Mouse (Mus musculus) forebrain, embryonic 10.5 days (tissue): ENCODE data around the gene Plvap. TPM values are rescaled to one million over a fixed set of nuclear protein-coding genes. Genes with fewer than 3 reads are reported as not detected.
"Not testable (repeated sequence)": the region's sequence is repeated elsewhere in the genome, so short reads cannot be mapped to it uniquely, and the experiment has no call there.

Experiments
- DNase-seq: peaks from one replicate; pipeline ENCODE4 v3.0.0-alpha.2; 2017; ENCODE audit warnings: low spot score; ENCODE audit errors: extremely low spot score
- H3K27ac ChIP-seq: fragments of 300-500 bp; sonication (generic); 2 replicates; pipeline ENCODE4 v1.5.1; 2016; ENCODE audit warnings: mild to moderate bottlenecking
- H3K27me3 ChIP-seq: fragments of 300-500 bp; sonication (generic); 2 replicates; pipeline ENCODE4 v1.6.1; 2016; ENCODE audit warnings: mild to moderate bottlenecking; ENCODE audit not compliant: poor library complexity, severe bottlenecking
- H3K36me3 ChIP-seq: fragments of 300-500 bp; sonication (generic); replicated peaks from 2 replicates; pipeline ENCODE4 v1.6.1; 2016; ENCODE audit warnings: mild to moderate bottlenecking, moderate library complexity
- H3K4me1 ChIP-seq: fragments of 300-500 bp; sonication (generic); 2 replicates; pipeline ENCODE4 v1.6.1; 2016
- H3K4me3 ChIP-seq: fragments of 300-500 bp; sonication (generic); 2 replicates; pipeline ENCODE4 v1.5.1; 2016; ENCODE audit warnings: mild to moderate bottlenecking, moderate library complexity
- H3K9me3 ChIP-seq: fragments of 300-500 bp; sonication (generic); 2 replicates; pipeline ENCODE4 v1.6.1; 2016; ENCODE audit warnings: mild to moderate bottlenecking, moderate library complexity
- WGBS: fragments of 180-500 bp; shearing (Covaris S2); methylation state at CpG from one replicate; pipeline ENCODE4 v1.1.7; 2016; 5-methylcytosine and 5-hydroxymethylcytosine counted together
- polyA plus RNA-seq: library from polyadenylated mRNA; unstranded; fragments of >200 nt; fragmentation: Nextera tagmentation; extraction: Ambion mirVana; gene quantifications from 2 replicates; pipeline ENCODE4 v1.2.1, GENCODE M21; 2016

Plvap gene
- polyA plus RNA-seq, 1 experiment from 2014 or later: 43.3 TPM

DNA sequence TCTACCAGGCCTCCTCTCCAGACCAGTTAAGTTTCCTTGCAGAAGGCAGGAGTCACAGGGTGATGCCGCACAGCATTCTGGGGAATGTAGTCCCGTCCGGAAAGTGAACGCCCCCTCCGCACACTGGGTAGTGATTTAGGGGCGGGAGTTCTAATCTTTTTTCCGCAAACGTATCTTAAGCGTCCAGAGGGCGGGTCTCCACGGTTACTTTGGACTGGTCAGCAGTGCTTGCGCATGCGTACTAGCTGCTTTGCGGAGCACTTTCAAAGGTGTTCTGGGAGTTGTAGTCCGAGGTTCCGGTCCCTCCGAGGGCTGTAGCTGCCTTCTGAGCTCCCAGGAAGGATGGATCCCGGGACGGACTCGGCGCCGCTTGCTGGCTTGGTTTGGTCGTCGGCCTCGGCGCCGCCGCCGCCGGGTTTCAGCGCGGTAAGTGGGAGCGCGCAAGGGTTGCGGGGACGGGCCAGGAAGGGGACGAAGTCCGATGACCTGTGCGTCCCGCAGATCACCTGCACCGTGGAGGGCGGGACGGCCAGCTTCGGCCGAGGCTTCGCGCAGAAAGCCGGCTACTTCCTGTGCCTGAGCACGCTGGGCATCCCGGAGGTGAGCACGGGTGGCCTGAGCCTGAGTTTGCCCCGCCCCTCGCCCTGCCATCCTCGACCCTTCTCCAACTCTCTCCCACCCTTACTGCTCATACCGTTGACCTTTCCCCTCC, 31.2 kb upstream of the Plvap start, which contains the start of gene Mvb12a:
Gene Mvb12a, plus strand, starts transcription at position 291 of the 712 bp plus-strand sequence.
- peak; percentile 96 for DNase-seq
- under 1% methylated on average over 55 of the region's 55 CpGs for WGBS
- Histone ChIP-seq H3K4me1 (peaks cover 15% of the 10 kb centered on the region), H3K4me3 (peak within 1 kb of the TSS; percentile 87), H3K36me3 (peaks cover 27% of the 10 kb centered on the region), H3K9me3 (no peaks in the 10 kb centered on the region), H3K27me3 (peaks cover 9% of the 10 kb centered on the region), H3K27ac (peak within 1 kb of the TSS; percentile 86)

DNA sequence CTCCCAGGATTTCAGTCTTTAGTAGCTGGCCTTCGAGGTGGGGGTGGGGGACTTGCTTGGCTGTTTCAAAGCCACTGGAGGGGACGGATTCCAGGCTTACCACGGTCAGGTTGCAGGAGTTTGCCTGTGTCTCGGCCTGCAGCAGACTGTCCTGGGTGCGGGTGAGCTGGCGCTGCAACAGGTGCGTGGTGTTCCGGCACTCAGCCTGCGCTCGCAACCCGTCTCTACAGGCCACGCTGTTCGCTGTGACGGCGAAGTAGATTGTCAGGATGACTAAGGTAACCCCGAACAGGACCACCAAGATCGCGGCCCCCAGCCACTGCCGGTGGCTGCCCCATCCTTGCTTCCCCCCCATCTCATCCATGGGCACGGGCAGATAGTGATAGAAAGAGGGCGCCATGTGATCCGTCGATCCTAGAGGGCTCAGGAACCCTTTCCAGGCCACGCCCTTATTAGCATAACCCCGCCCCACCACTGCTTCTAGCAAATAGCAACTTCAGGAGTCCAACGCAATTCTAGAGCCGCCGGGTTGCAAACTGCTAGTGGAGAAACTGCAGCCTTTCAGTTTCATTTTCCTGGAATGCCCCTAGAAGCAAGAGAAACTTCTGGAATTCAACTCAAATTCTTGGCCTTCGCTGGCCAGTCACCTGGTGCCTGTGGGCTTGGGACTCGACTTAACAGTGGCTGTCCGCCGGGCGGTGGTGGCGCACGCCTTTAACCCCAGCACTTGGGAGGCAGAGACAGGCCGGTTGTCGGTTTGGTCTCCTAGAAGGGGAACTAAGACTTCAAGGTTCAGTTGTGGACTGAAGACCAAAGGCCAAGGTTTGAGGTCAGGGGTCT, 25.7 kb upstream of the Plvap start, which contains the start of gene Bst2:
Gene Bst2, minus strand, starts transcription at position 429 of the 840 bp plus-strand sequence.
- DNase-seq: peak; percentile 76
- WGBS: 3% methylated on average over 37 of the region's 37 CpGs
- Histone ChIP-seq H3K4me1 (peaks cover 16% of the 10 kb centered on the region), H3K4me3 (peak within 1 kb of the TSS; percentile 54), H3K27me3 (peaks cover 43% of the 10 kb centered on the region), H3K9me3 (no peaks in the 10 kb centered on the region), H3K36me3 (no peaks in the 10 kb centered on the region), H3K27ac (peak within 1 kb of the TSS; percentile 66; the same call in 1 of the 2 replicates)

DNA sequence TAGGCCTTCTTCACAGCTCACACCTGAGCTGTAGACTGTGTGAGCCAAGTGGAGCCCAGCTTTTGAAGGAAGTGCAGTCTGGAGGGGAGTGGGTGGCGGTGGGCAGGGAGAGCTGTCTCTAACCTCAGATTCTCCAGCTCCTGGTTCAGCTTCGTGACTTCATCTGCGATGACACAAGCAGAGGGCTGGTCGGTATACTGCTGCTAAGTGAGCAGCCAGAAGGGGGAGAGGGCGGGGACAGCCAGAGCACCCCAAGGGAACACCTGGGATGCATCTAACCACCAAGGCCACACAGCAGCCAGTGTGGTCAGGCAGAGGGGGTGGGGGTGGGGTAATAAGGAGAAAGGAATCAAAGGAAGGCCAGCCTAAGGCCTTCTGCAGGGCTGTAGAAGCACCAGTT, 24.1 kb upstream of the Plvap start:
- no peaks in the 10 kb centered on the region for H3K9me3 ChIP-seq
- H3K4me3 ChIP-seq: no peak overlapping the region
- no peaks in the 10 kb centered on the region for H3K36me3 ChIP-seq
- H3K4me1 ChIP-seq: peaks cover 16% of the 10 kb centered on the region
- 66% methylated on average over 5 of the region's 5 CpGs for WGBS
- no peak for DNase-seq
- peaks cover 43% of the 10 kb centered on the region for H3K27me3 ChIP-seq
- no peak overlapping the region for H3K27ac ChIP-seq

DNA sequence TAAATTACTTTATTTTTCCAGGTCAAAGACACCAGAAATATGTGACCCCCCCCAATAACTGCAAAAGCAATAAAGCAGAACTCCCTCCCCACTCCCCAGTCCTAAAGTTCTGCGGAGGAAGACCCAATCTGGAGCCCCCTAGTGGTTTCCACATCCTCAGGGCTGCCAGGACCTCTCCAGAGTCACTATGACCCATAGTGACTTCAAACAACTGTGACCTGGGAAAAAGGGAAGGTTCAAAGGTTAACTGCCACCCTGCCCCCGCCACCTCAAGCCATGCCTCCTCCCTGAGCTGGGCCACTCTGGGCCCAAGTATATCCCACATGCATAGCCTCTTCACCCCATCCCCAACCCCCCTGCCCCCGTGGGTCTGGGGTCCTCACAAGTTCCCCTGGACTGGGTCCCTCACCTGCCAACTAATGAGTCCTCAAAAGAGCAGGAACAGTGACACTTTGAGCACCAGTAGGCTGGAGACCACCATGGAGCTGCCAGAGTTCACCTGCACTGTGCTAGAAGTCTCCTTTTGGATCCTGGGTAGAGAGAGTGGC, 22.8 kb upstream of the Plvap start:
- Histone ChIP-seq H3K27ac (no peak overlapping the region), H3K36me3 (no peaks in the 10 kb centered on the region), H3K9me3 (no peaks in the 10 kb centered on the region), H3K4me1 (peaks cover 16% of the 10 kb centered on the region), H3K4me3 (no peak overlapping the region), H3K27me3 (peaks cover 43% of the 10 kb centered on the region)
- WGBS: 36% methylated on average over 3 of the region's 3 CpGs
- DNase-seq: no peak

DNA sequence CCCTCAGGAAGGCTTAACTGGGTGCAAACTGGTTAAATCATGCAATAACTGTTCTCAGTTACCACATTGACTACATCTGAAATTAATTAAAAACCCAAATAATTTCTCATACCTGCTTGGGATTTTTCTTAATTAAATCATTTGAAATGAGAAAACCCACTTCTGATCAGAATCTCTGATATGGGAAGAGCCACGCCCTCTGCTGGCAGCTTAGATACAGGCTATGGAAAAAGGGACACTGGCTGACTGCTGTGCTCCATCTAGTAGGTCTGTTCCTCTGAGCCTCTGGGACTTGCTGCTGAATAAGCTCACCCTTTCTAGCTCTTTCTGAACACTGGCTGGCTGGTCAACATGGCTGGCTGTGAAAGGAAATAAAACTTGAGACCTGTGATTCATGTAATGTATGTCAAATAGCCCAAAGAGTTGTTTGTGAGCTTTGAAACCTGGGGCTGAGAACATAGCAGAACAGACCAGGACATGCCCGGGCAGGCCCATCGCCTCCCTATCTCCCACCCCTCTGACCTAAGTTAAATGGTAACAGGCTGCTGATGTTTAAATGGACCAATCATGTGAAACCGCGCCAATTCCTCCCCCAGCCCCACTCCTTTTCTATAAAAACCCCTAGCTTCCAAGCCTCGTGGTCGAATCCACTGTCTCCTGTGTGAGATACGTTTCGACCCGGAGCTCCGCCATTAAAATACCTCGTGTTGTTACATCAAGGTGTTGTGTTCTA, 19.3 kb upstream of the Plvap start:
- not testable (repeated sequence) for H3K9me3 ChIP-seq, H3K36me3 ChIP-seq, H3K27ac ChIP-seq, H3K4me3 ChIP-seq, DNase-seq
- 79% methylated on average over 8 of the region's 12 CpGs for WGBS
- Histone ChIP-seq H3K27me3 (peaks cover 44% of the 10 kb centered on the region), H3K4me1 (peaks cover 21% of the 10 kb centered on the region)

DNA sequence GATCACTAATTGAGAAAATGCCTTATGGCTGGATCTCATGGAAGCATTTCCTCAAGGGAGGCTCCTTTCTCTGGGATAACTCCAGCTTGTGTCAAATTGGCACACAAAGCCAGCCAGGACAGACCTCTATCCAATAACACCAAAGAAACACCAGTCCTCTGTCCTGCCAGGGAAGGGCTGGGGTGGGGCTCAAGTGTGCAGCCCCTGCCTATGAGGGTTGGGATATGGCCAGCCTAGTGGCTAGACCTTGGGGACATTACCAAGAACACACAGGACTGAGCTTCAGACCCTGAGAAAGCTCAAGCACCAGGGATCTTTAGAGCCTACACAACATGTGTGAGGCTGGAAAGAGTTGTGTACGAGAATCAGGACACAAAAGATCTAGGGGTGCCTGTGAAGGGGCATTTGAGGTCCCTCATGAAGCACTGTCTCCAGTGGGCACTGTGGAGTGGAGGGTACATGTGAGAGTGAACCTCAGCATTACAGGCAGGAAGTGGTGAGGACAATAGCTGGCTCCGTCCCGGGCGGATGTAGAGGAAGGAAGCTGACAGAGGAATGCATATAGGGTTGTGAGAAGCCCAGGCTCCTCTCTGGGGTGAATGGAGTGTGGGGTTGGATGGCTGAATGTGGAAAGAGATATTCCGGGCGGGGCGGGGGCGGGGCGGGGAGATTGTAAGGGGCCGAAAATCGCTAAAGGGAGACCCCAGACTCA, 17.0 kb upstream of the Plvap start:
- Histone ChIP-seq H3K36me3 (no peaks in the 10 kb centered on the region), H3K9me3 (no peaks in the 10 kb centered on the region), H3K4me1 (peaks cover 28% of the 10 kb centered on the region), H3K27ac (peak overlapping the region; percentile 70; the same call in 1 of the 2 replicates), H3K4me3 (no peak overlapping the region), H3K27me3 (peaks cover 52% of the 10 kb centered on the region)
- 85% methylated on average over 11 of the region's 11 CpGs for WGBS
- no peak for DNase-seq

DNA sequence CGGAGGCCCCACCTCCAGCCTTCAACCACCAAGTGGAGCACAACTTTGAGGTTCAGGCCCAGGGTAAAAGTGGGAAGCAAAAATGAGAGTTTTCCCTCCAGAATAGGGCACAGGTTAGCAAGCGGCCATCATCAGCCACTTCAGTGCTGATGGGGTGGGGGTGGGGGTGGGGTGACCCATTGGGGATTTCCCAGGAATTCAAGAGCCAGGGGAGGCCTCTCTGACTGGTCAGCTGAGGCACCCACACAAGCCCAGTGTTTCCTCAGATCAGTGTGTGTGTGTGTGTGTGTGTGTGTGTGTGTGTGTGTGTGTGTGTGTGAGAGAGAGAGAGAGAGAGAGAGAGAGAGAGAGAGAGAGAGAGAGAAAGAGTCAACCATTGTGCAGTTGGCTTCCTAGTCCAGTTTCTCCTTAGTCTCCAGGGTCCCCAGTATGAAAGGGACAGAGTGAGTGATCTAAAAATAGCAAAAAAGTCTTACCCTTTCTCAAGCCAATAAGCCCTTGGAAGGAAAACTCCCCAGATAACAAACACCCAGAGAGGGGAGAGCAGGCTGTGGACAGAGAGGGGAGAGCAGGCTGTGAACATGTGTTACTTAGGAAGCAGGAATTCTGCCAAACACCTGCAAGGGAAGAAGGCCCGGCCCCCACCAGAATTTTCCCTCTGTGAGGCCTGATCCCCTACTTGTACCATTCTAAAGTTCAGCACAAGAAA, 15.8 kb upstream of the Plvap start:
- H3K27ac ChIP-seq: peak overlapping the region; percentile 58; the same call in 1 of the 2 replicates
- H3K27me3 ChIP-seq: peaks cover 64% of the 10 kb centered on the region
- H3K9me3 ChIP-seq: no peaks in the 10 kb centered on the region
- H3K4me3 ChIP-seq: no peak overlapping the region
- no peaks in the 10 kb centered on the region for H3K36me3 ChIP-seq
- no peak for DNase-seq
- H3K4me1 ChIP-seq: peaks cover 28% of the 10 kb centered on the region
- 46% methylated on average over 3 of the region's 3 CpGs for WGBS

DNA sequence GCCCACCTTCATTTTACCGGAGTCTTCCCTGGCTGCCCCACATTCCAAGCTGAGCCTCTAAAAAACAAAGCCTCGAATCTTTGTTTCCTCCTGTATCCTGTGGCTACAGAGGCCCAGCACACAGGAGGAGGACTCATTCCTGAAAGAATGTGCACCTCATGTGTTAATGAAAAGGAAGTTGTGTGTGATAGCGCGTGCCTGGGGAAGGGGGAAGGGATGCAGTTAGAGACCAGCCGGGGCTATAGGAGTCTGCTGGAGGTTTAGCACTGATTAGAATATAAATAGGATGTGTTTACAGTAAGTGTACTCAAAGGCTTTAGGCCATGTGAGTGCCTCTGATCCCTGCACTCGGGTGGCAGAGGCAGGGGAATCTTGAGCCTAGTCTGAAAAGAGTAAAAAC, 14.7 kb upstream of the Plvap start:
- no peak for DNase-seq
- 7% methylated on average over 6 of the region's 6 CpGs for WGBS
- H3K27me3 ChIP-seq: peaks cover 67% of the 10 kb centered on the region

DNA sequence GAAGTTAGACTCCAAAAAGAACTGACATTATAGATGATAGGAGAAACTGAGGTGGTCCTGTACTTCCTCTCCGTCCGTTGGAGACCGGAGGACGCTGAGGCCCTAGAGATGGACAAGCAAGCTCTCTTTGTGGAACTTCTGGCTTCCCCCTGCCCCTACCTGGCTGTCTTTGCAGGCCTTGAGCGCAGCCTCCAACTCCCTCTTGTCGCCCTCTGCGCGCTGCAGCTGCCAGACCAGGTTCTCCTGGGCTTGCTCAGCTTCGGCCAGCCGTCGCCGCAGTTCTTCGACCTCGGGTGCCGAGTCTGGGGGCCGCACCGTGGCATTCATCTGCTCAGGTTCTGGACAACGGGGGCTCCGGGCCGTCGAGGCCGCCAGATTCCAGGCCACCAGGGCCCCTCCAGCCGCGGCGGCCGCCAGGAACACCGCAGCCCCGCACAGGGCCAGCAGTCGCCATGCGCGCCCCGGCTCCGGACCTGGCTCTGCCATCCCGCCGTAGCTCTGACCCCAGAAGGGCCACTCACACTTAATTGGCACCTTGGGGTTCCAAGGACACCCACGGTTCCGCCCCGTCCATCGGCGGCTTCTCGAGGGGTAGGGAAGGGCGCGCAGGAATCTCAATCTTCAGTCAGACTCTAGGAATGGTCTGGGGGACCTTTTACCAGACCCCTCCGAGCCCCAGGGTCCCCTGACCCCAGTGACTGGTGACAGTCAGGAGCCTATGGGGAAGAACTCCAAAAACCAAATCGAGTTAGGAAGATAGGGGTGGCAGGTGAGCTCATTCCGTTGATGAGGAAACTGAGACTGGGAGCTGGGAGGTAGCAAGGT, 13.9 kb upstream of the Plvap start, which contains the start of gene Ccdc194:
Gene Ccdc194, minus strand, starts transcription at position 486 of the 825 bp plus-strand sequence.
- Histone ChIP-seq H3K4me1 (peaks cover 38% of the 10 kb centered on the region), H3K9me3 (no peaks in the 10 kb centered on the region), H3K27ac (peak within 1 kb of the TSS; percentile 58), H3K36me3 (no peaks in the 10 kb centered on the region), H3K4me3 (peak within 1 kb of the TSS; percentile 36), H3K27me3 (peaks cover 67% of the 10 kb centered on the region)
- no peak for DNase-seq
- WGBS: 6% methylated on average over 46 of the region's 46 CpGs

More for the DNA sequence above, 14.7 kb upstream of the Plvap start:
- peaks cover 35% of the 10 kb centered on the region for H3K4me1 ChIP-seq
- no peaks in the 10 kb centered on the region for H3K36me3 ChIP-seq
- H3K4me3 ChIP-seq: peak overlapping the region; percentile 18; the same call in 1 of the 2 replicates
- peak overlapping the region; percentile 58; the same call in 1 of the 2 replicates for H3K27ac ChIP-seq
- no peaks in the 10 kb centered on the region for H3K9me3 ChIP-seq

DNA sequence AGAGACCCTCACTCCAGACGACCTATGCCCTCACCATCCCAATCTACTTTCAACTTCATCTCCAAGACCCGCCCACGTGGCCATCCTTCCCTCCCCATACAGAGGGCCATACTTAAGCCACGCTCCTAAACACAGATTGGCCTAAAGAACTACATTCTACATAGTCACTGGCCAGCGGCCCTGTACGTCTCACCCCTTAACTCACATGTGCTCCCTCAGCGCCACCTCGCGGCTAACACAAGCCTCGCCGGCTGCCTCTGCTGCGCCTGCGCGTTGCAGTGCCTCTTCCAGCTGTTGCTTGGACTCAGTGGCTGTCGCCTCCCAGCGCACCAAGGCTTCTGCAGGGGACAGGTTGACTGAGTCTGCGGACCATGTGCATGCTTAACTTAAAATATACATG, 10.1 kb upstream of the Plvap start:
- H3K4me3 ChIP-seq: peak overlapping the region; percentile 20
- peaks cover 45% of the 10 kb centered on the region for H3K27me3 ChIP-seq
- 8% methylated on average over 17 of the region's 17 CpGs for WGBS

More for the DNA sequence above, 10.1 kb upstream of the Plvap start:
- no peaks in the 10 kb centered on the region for H3K9me3 ChIP-seq
- H3K36me3 ChIP-seq: no peaks in the 10 kb centered on the region
- DNase-seq: peak; percentile 92
- no peak overlapping the region for H3K27ac ChIP-seq
- peaks cover 47% of the 10 kb centered on the region for H3K4me1 ChIP-seq
